32 mouse cellular contexts compared by ENCODE assay signal in the genomic region with DNA sequence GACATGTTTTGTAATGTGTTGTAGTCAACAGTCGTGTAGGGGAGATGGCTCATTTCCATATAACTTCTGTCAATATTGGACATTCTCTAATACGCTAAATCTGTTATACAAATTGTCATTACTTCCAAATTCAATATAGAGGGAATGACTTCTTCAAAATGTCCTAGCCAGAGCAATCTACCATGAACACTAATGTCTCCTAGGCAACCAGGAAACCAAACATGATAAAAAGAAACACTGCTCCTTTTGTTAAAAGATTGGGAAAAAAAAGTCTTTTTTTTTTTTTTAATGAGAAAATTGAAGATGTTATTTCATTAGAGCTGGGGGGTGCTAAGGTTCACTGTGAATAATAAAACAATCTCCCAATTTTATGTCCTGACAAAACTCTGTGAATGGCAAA.
"Had no signal": no experiment of that assay in that cellular context is flagged by ENCODE, and none has a peak within 500 bp of the region (broad histone marks: within the 10 kb centered on the region; RNA-seq: fewer than 3 reads in every experiment).

No protein-coding gene starts in this region.

- H3K9me3 ChIP-seq: limb, embryonic 10.5 days; limb, embryonic 12.5 days; limb, embryonic 13.5 days; limb, embryonic 15.5 days; liver, embryonic 12.5 days; liver, embryonic 13.5 days; liver, embryonic 15.5 days; lung, embryonic 15.5 days; megakaryocyte, embryonic 14.5 days; midbrain, embryonic 10.5 days; midbrain, embryonic 12.5 days; midbrain, embryonic 13.5 days; midbrain, embryonic 15.5 days; neural tube, embryonic 12.5 days had no signal

- H3K4me1 ChIP-seq: limb, embryonic 10.5 days; limb, embryonic 12.5 days; limb, embryonic 13.5 days; limb, embryonic 15.5 days; liver, embryonic 12.5 days; liver, embryonic 13.5 days; liver, embryonic 15.5 days; lung, embryonic 15.5 days; midbrain, embryonic 10.5 days; midbrain, embryonic 12.5 days; midbrain, embryonic 13.5 days; midbrain, embryonic 15.5 days; neural tube, embryonic 12.5 days had no signal

- H3K27ac ChIP-seq: limb, embryonic 10.5 days; limb, embryonic 12.5 days; limb, embryonic 13.5 days; limb, embryonic 15.5 days; liver, embryonic 12.5 days; liver, embryonic 13.5 days; liver, embryonic 14.5 days; liver, embryonic 15.5 days; lung, embryonic 15.5 days; macrophage; midbrain, embryonic 10.5 days; midbrain, embryonic 12.5 days; midbrain, embryonic 13.5 days; midbrain, embryonic 15.5 days; neural tube, embryonic 12.5 days had no signal

- DNase-seq: left cerebral cortex, postnatal 4 days; liver; liver, embryonic 13.5 days; liver, postnatal 0 days; lung, adult 18-20 months; lung, adult 2 months; lung, embryonic 14.5 days; lung, postnatal 10 days; lung, postnatal 14 days; lung, postnatal 36 days; lung, postnatal 4 days; midbrain, embryonic 14.5 days had no signal

- H3K36me3 ChIP-seq: limb, embryonic 10.5 days; limb, embryonic 12.5 days; limb, embryonic 13.5 days; limb, embryonic 15.5 days; liver, embryonic 12.5 days; liver, embryonic 13.5 days; liver, embryonic 15.5 days; lung, embryonic 15.5 days; midbrain, embryonic 10.5 days; midbrain, embryonic 12.5 days; midbrain, embryonic 13.5 days; midbrain, embryonic 15.5 days; neural tube, embryonic 12.5 days had no signal

- H3K4me2 ChIP-seq: limb, embryonic 12.5 days; limb, embryonic 13.5 days; limb, embryonic 15.5 days; liver, embryonic 11.5 days; liver, embryonic 12.5 days; liver, embryonic 13.5 days; liver, embryonic 15.5 days; lung, embryonic 14.5 days; lung, embryonic 15.5 days; midbrain, embryonic 11.5 days; midbrain, embryonic 12.5 days; midbrain, embryonic 13.5 days; midbrain, embryonic 15.5 days; neural tube, embryonic 12.5 days had no signal

- H3K27me3 ChIP-seq: limb, embryonic 12.5 days; limb, embryonic 13.5 days; limb, embryonic 15.5 days; liver, embryonic 12.5 days; liver, embryonic 13.5 days; liver, embryonic 15.5 days; lung, embryonic 15.5 days; megakaryocyte, embryonic 14.5 days; midbrain, embryonic 12.5 days; midbrain, embryonic 13.5 days; midbrain, embryonic 15.5 days; neural tube, embryonic 12.5 days had no signal

- H3K9ac ChIP-seq: limb, embryonic 12.5 days; limb, embryonic 13.5 days; limb, embryonic 15.5 days; liver, embryonic 12.5 days; liver, embryonic 13.5 days; liver, embryonic 14.5 days; liver, embryonic 15.5 days; liver, postnatal 0 days; lung, embryonic 14.5 days; lung, embryonic 15.5 days; midbrain, embryonic 12.5 days; midbrain, embryonic 13.5 days; midbrain, embryonic 15.5 days; neural tube, embryonic 12.5 days had no signal

- H3K4me3 ChIP-seq: limb, embryonic 10.5 days; limb, embryonic 12.5 days; limb, embryonic 13.5 days; limb, embryonic 15.5 days; liver, embryonic 12.5 days; liver, embryonic 13.5 days; liver, embryonic 15.5 days; lung, embryonic 15.5 days; megakaryocyte, embryonic 14.5 days; midbrain, embryonic 10.5 days; midbrain, embryonic 12.5 days; midbrain, embryonic 13.5 days; midbrain, embryonic 15.5 days; myocyte; neural tube, embryonic 12.5 days had no signal

- ATAC-seq: liver, embryonic 12.5 days; liver, postnatal 0 days; lung, postnatal 0 days; midbrain, embryonic 13.5 days; midbrain, embryonic 15.5 days; midbrain, embryonic 16.5 days had no signal
